Comparison of ENCODE assay signal across 32 mouse cellular contexts in the genomic region with DNA sequence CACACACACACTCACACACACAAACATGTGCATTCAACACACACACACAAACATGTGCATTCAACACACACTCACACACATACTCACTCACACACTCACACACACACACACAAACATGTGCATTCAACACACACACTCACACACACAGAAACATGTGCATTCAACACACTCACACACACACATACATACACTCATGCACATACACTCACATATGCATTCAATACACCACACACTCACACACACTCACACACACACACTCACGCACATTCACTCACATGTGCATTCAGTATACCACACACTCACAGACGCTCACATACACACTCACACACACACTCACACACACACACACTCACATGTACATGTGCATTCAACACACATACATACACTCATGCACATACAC.
"Had no signal": no experiment of that assay in that cellular context is flagged by ENCODE, and none has a peak within 500 bp of the region (broad histone marks: within the 10 kb centered on the region; RNA-seq: fewer than 3 reads in every experiment).

No protein-coding gene starts in this region.

- H3K9ac ChIP-seq: limb, embryonic 12.5 days; limb, embryonic 13.5 days; limb, embryonic 15.5 days; liver, embryonic 12.5 days; liver, embryonic 13.5 days; liver, embryonic 14.5 days; liver, embryonic 15.5 days; liver, postnatal 0 days; lung, embryonic 14.5 days; lung, embryonic 15.5 days; midbrain, embryonic 12.5 days; midbrain, embryonic 13.5 days; midbrain, embryonic 15.5 days; neural tube, embryonic 12.5 days; neural tube, embryonic 13.5 days had no signal

- H3K9me3 ChIP-seq: limb, embryonic 10.5 days; limb, embryonic 12.5 days; limb, embryonic 13.5 days; limb, embryonic 15.5 days; liver, embryonic 12.5 days; liver, embryonic 13.5 days; liver, embryonic 15.5 days; lung, embryonic 15.5 days; midbrain, embryonic 10.5 days; midbrain, embryonic 12.5 days; midbrain, embryonic 13.5 days; midbrain, embryonic 15.5 days; neural tube, embryonic 12.5 days; neural tube, embryonic 13.5 days had no signal

- H3K27me3 ChIP-seq: limb, embryonic 12.5 days; limb, embryonic 13.5 days; limb, embryonic 15.5 days; liver, embryonic 12.5 days; liver, embryonic 13.5 days; liver, embryonic 15.5 days; lung, embryonic 15.5 days; midbrain, embryonic 12.5 days; midbrain, embryonic 13.5 days; midbrain, embryonic 15.5 days; neural tube, embryonic 12.5 days; neural tube, embryonic 13.5 days had no signal

- H3K4me1 ChIP-seq: limb, embryonic 10.5 days; limb, embryonic 12.5 days; limb, embryonic 13.5 days; limb, embryonic 15.5 days; liver, embryonic 12.5 days; liver, embryonic 13.5 days; liver, embryonic 15.5 days; lung, embryonic 15.5 days; neural tube, embryonic 12.5 days; neural tube, embryonic 13.5 days had no signal

- DNase-seq: left cerebral cortex, postnatal 4 days; liver; liver, embryonic 13.5 days; liver, postnatal 0 days; lung, adult 18-20 months; lung, adult 2 months; lung, embryonic 14.5 days; lung, postnatal 10 days; lung, postnatal 14 days; lung, postnatal 36 days; lung, postnatal 4 days; midbrain, embryonic 14.5 days had no signal

- H3K4me2 ChIP-seq: limb, embryonic 12.5 days; limb, embryonic 13.5 days; limb, embryonic 15.5 days; liver, embryonic 11.5 days; liver, embryonic 12.5 days; liver, embryonic 13.5 days; liver, embryonic 15.5 days; lung, embryonic 14.5 days; lung, embryonic 15.5 days; midbrain, embryonic 11.5 days; midbrain, embryonic 12.5 days; midbrain, embryonic 13.5 days; midbrain, embryonic 15.5 days; neural tube, embryonic 12.5 days; neural tube, embryonic 13.5 days had no signal

- H3K36me3 ChIP-seq: limb, embryonic 10.5 days; limb, embryonic 12.5 days; limb, embryonic 13.5 days; limb, embryonic 15.5 days; liver, embryonic 12.5 days; liver, embryonic 13.5 days; liver, embryonic 15.5 days; lung, embryonic 15.5 days; midbrain, embryonic 10.5 days; midbrain, embryonic 12.5 days; midbrain, embryonic 13.5 days; midbrain, embryonic 15.5 days; neural tube, embryonic 12.5 days; neural tube, embryonic 13.5 days had no signal

- H3K4me3 ChIP-seq: limb, embryonic 10.5 days; limb, embryonic 12.5 days; limb, embryonic 13.5 days; limb, embryonic 15.5 days; liver, embryonic 12.5 days; liver, embryonic 13.5 days; liver, embryonic 15.5 days; lung, embryonic 15.5 days; midbrain, embryonic 10.5 days; midbrain, embryonic 12.5 days; midbrain, embryonic 13.5 days; midbrain, embryonic 15.5 days; myocyte; neural tube, embryonic 12.5 days; neural tube, embryonic 13.5 days had no signal

- H3K27ac ChIP-seq: limb, embryonic 10.5 days; limb, embryonic 12.5 days; limb, embryonic 13.5 days; limb, embryonic 15.5 days; liver, embryonic 12.5 days; liver, embryonic 13.5 days; liver, embryonic 14.5 days; liver, embryonic 15.5 days; lung, embryonic 15.5 days; macrophage; midbrain, embryonic 10.5 days; midbrain, embryonic 13.5 days; midbrain, embryonic 15.5 days; neural tube, embryonic 12.5 days; neural tube, embryonic 13.5 days had no signal

- ATAC-seq: liver, embryonic 12.5 days; liver, postnatal 0 days; lung, postnatal 0 days; midbrain, embryonic 13.5 days; midbrain, embryonic 15.5 days; midbrain, embryonic 16.5 days had no signal
